ENCODE assay signal across 12 mouse cellular contexts in genomic region chr13:90798791-90799542, GRCm38 (mm10).
DNase-seq lines count a peak whose midpoint lies in the region; ATAC-seq and TF ChIP-seq lines count a peak whose summit lies in the region.
"Had no signal": no experiment of that assay in that cellular context is flagged by ENCODE, and none has a peak within 500 bp of the region (broad histone marks: within the 10 kb centered on the region; RNA-seq: fewer than 3 reads in every experiment).

No protein-coding gene starts in this region.

- H3K27me3 ChIP-seq in liver, embryonic 11.5 days (replicated peaks; ENCODE audit: control insufficient read depth, insufficient read depth, low read length), result no peaks in the 10 kb centered on the region
- H3K27me3 ChIP-seq in embryonic facial prominence, embryonic 13.5 days, result no peaks in the 10 kb centered on the region
- no peaks in the 10 kb centered on the region for H3K27me3 ChIP-seq in myocyte (ENCODE audit: control insufficient read depth, insufficient read depth, insufficient read length)
- H3K27me3 ChIP-seq: forebrain, embryonic 13.5 days had no signal

- no peak overlapping the region for H3K9ac ChIP-seq in liver, embryonic 11.5 days (ENCODE audit: low read depth, low read length)
- H3K9ac ChIP-seq in embryonic facial prominence, embryonic 13.5 days, result no peak overlapping the region
- H3K9ac ChIP-seq: forebrain, embryonic 13.5 days had no signal

- no peaks in the 10 kb centered on the region for H3K79me2 ChIP-seq in myocyte (ENCODE audit: control insufficient read depth, insufficient read depth)

- no peak; the same call in 1 of the 2 replicates for ATAC-seq in liver, embryonic 11.5 days (replicated peaks; ENCODE audit: low FRiP score)
- no peak for ATAC-seq in embryonic facial prominence, embryonic 13.5 days (ENCODE audit: insufficient number of reproducible peaks, insufficient read depth, low FRiP score, low TSS enrichment, low read depth)
- ATAC-seq: forebrain, embryonic 13.5 days; midbrain, embryonic 16.5 days had no signal

- 33% methylated on average over 6 of the region's 6 CpGs for WGBS in liver, embryonic 11.5 days
- WGBS in embryonic facial prominence, embryonic 13.5 days, result 33% methylated on average over 6 of the region's 6 CpGs

- no peak overlapping the region for H3ac ChIP-seq in myocyte (ENCODE audit: control insufficient read depth, insufficient read length)

- no peak for TF ChIP-seq POLR2A in myocyte (IDR thresholded peaks at IDR 0.05; ENCODE audit: insufficient read length, low read depth)

- no peaks in the 10 kb centered on the region for H3K4me1 ChIP-seq in liver, embryonic 11.5 days (replicated peaks; ENCODE audit: control insufficient read depth, insufficient read depth, low read length)
- H3K4me1 ChIP-seq in embryonic facial prominence, embryonic 13.5 days, result peaks cover 10% of the 10 kb centered on the region
- H3K4me1 ChIP-seq: forebrain, embryonic 13.5 days; hindbrain, embryonic 10.5 days had no signal

- H3K4me2 ChIP-seq in liver, embryonic 11.5 days, result no peak overlapping the region
- no peak overlapping the region for H3K4me2 ChIP-seq in embryonic facial prominence, embryonic 13.5 days
- H3K4me2 ChIP-seq in myocyte (ENCODE audit: low read depth), result peak overlapping the region; percentile 42
- H3K4me2 ChIP-seq: forebrain, embryonic 13.5 days had no signal

- no peaks in the 10 kb centered on the region for H3K36me3 ChIP-seq in liver, embryonic 11.5 days (ENCODE audit: control insufficient read depth, insufficient read depth, low read length)
- no peaks in the 10 kb centered on the region for H3K36me3 ChIP-seq in embryonic facial prominence, embryonic 13.5 days
- no peaks in the 10 kb centered on the region for H3K36me3 ChIP-seq in myocyte (ENCODE audit: control insufficient read depth, insufficient read depth)
- H3K36me3 ChIP-seq: hindbrain, embryonic 10.5 days had no signal

- H3K27ac ChIP-seq in liver, embryonic 11.5 days (ENCODE audit: low read depth, low read length), result no peak overlapping the region
- 0 out of 2 replicates have a peak overlapping the region, but pooled peaks have one; percentile 33 for H3K27ac ChIP-seq in embryonic facial prominence, embryonic 13.5 days
- H3K27ac ChIP-seq: forebrain, embryonic 13.5 days; hindbrain, embryonic 10.5 days had no signal

- H3K4me3 ChIP-seq in liver, embryonic 11.5 days (ENCODE audit: low read depth, low read length), result no peak overlapping the region
- no peak overlapping the region for H3K4me3 ChIP-seq in embryonic facial prominence, embryonic 13.5 days
- no peak overlapping the region for H3K4me3 ChIP-seq in myocyte
- H3K4me3 ChIP-seq: forebrain, embryonic 13.5 days; hindbrain, embryonic 10.5 days had no signal

- DNase-seq in liver, result peak; percentile 8
- DNase-seq in liver, embryonic 11.5 days (ENCODE audit: low spot score), result no peak
- DNase-seq in adrenal gland, postnatal 36 days, result peak; percentile 1 to 3
- DNase-seq in thymus, postnatal 10 days (ENCODE audit: low spot score in 2 of 2), result no peak
- DNase-seq in layer of hippocampus, adult 9-10 months (ENCODE audit: low spot score), result no peak
- DNase-seq: cerebellum, postnatal 14 days; lung, adult 2 months had no signal

- no peaks in the 10 kb centered on the region for H3K9me3 ChIP-seq in liver, embryonic 11.5 days (ENCODE audit: control insufficient read depth, low read length)
- H3K9me3 ChIP-seq in embryonic facial prominence, embryonic 13.5 days, result no peaks in the 10 kb centered on the region
- H3K9me3 ChIP-seq: forebrain, embryonic 13.5 days; hindbrain, embryonic 10.5 days had no signal

TF ChIP-seq in myocyte, 11 proteins besides CTCF, POLR2A, EP300 and RAD21:
- TF ChIP-seq CEBPB (IDR thresholded peaks at IDR 0.05; ENCODE audit: insufficient read depth, poor library complexity, severe bottlenecking) (no peak), MYOD1 (IDR thresholded peaks at IDR 0.05; ENCODE audit: control insufficient read depth in 1 of 3, insufficient read length in 2 of 3, low read depth in 2 of 3) (peak in 1 of 3 experiments; percentile 12), TCF12 (IDR thresholded peaks at IDR 0.05; ENCODE audit: insufficient read depth, poor library complexity, severe bottlenecking) (peak; percentile 52)

Comparison
In these comparisons a context has a peak if more than half of its experiments do, and no peak if none do; other contexts are left out.
1. DNase-seq: peak in liver (single experiment) and adrenal gland, postnatal 36 days (2 of 2); none in liver, embryonic 11.5 days (single experiment), thymus, postnatal 10 days (0 of 2) and layer of hippocampus, adult 9-10 months (single experiment).